Mouse (Mus musculus) thymus, postnatal 25 days (tissue): ENCODE data around the gene Serpina10.
"Not testable (repeated sequence)": the region's sequence is repeated elsewhere in the genome, so short reads cannot be mapped to it uniquely, and the experiment has no call there.

Source experiments
- DNase-seq: peaks from one replicate; pipeline ENCODE4 v3.0.0; 2022

Gene Serpina10

DNA sequence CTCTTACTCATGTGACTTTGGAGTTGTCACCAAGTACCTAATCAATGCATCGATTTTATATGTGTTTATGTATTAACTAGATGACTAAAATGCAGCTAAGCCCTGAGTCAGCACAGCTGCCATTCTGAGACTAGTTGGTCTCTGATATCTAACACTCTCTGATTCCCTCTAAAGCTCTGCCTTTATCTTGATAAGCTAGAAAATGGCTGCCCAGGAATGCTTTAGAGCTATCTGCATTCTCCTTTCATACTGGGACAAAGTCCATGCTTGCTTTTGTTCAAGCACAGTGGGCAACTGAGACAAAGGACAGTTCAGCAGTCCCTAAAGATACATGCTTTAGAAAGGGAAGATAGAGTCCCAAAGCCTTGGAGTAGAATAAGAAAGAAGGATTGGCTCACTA lies 16.1 kb downstream of the Serpina10 start:
- no peak for DNase-seq

DNA sequence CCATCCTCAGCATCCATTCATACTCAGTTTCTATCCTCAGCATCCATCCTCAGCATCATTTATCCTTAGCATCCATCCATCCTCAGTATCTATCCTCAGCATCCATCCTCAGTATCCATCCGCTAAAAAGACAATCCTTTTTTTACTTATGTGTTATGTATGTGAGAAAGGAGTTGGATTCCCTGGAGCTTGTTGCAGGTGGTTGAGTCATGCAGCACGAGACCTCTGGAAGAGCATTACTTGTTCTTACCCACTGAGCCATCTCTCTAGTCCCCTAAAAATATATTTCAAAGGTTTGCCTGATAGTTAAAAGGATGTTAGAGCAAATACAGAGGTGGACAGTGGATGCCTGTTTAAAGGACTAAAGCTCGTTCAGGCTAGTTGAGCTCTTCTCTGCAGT lies 29.4 kb downstream of the Serpina10 start:
- no peak for DNase-seq

DNA sequence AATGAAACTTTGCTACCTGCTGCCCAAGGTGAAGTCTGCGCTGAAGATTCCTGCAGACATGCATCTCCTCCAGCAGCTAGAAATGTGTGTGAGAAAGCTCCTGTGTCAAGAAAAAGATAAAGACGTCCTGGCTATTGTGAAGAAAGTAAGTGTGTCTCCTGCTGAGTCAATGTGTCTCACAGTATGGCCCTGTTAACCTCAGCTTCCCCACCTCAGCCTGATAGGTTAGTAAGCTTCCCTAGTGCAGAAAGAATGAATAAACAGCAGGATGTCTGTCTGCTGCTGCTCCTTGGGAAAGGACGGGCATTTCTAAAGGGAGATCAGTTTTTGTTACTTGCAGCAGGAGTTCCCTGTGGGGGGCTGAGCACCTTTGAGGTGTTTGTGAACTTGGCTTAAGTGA lies 30.9 kb downstream of the Serpina10 start:
- no peak for DNase-seq

DNA sequence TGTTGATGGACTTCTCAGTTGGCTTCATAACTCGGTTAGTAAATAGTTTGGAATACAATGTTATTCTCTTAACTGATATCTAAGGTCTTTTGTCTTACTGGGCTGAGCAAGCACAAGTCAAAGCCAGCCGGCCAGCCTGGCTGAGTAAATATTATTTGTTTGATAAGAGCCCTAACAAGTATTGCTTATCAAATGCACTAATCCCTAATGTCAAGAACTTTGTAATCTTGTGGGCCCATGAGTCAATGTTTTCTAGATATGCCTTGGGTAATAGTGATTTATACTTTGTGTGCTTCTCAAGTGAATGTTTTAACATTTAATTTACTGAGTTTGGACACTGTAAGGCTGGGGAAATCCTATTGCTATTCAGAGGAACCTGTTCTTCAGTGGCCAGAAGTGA lies 32.8 kb downstream of the Serpina10 start:
- no peak for DNase-seq

DNA sequence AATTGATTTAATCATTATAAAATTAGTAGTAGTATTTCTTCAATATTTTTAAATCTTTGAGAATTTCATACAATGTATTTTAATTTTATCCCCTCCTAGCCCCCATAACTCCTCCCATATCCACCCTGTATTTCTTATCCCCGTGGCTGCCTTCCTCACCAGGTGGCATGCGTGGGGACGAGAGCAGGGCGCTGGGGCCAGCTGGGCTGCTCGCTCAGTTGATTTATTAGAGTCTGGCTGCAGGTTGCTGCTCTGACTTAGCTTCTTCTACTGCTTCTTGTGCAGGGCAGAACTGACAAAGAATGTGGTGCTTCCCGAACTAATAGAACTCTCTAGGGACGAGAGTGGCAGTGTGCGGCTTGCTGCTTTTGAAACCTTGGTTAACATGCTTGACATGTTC lies 47.5 kb downstream of the Serpina10 start:
- DNase-seq: no peak

DNA sequence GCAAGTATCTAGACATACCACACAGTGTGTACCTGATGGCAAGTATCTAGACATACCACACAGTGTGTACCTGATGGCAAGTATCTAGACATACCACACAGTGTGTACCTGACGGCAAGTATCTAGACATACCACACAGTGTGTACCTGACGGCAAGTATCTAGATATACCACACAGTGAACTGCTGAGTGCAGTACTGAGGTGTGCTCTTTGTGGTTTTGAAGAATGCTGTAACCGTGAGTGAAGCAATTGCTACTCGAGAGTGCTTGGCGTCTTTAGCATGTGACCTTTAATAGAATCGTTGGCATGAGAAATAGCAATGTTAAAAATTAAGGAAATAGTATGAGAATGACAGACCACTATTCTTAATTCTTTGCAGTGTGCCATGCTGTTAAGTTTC lies 53.1 kb downstream of the Serpina10 start:
- DNase-seq: not testable (repeated sequence)

DNA sequence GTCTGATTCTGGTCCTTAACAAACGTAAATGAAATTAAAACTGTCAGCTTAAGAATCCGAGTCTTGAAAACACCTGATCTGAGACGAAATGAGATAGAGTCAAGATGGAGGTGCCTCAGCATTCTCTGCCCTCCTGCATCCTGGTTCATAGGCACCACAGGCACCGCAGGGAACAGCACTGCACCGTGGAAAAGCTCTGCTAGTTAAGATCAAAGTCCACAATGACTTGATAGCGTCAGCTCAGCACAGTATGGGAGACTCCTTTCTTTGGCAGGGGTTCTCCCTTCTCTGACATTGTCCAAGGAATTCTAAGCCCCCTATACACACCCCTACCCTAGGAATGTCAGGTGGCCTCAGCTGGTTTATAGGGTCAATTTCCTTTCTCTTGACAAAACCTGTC lies 61.6 kb downstream of the Serpina10 start:
- no peak for DNase-seq

DNA sequence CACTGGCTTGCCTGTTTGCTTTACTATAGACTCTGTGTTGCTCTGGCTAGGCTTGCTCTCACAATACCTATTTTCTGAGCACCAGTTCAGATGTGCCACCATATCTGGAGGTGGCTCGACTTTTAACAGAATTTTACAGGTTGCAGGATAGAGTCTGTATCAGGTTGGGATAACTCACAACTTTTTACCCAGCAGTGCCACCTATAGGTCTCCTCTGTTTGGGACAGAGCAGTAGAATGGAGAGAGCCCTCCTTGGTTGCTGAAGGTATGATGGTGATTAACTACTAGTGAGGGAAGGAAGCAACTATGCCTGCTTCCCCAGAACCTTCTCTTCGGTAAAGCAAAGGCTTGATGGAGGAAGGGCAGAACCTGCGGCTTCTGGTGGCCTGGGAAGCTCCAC lies 64.1 kb downstream of the Serpina10 start:
- DNase-seq: no peak

DNA sequence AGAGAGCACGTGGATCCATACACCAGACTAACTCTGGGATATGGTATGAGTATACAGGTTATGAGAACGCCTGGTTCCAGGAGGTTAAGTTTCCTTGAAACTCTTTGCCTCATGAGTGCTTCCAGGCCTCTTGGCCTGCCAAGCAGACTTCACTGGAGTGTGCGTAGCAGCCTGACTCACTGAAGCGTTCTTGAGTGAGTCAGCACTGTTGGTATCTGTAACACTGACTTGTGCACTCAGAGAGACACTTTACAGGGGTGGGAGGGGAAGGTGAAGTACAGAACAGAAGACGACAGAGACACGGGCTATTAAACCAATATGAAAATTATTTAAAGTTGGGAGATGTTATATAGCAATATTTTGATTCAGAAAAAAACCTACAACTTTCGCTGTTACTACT lies 66.1 kb downstream of the Serpina10 start:
- DNase-seq: no peak
